Mouse (Mus musculus) ES-E14 (cell line): ENCODE data around the gene Nav2.

Experiments
- CHD2 ChIP-seq: IDR thresholded peaks from 2 replicates; pipeline ENCODE4 v1.6.1; 2014; ENCODE audit warnings: mild to moderate bottlenecking, low read depth, low read length, inconsistent platforms
- HCFC1 ChIP-seq: IDR thresholded peaks from 2 replicates; pipeline ENCODE4 v1.6.1; 2012; ENCODE audit warnings: low read length, inconsistent platforms, borderline replicate concordance; ENCODE audit not compliant: insufficient read depth
- MAFK ChIP-seq: IDR thresholded peaks from 2 replicates; pipeline ENCODE4 v1.6.1; 2014; ENCODE audit warnings: mild to moderate bottlenecking, low read depth, low read length, inconsistent platforms; ENCODE audit not compliant: insufficient read depth
- ZC3H11A ChIP-seq: IDR thresholded peaks from 2 replicates; pipeline ENCODE4 v1.6.1; 2012; ENCODE audit warnings: low read depth, mild to moderate bottlenecking, inconsistent platforms, low read length, borderline replicate concordance
- ZNF384 ChIP-seq: IDR thresholded peaks from 2 replicates; pipeline ENCODE4 v1.6.1; 2012; ENCODE audit warnings: low read depth, low read length, inconsistent platforms

DNA sequence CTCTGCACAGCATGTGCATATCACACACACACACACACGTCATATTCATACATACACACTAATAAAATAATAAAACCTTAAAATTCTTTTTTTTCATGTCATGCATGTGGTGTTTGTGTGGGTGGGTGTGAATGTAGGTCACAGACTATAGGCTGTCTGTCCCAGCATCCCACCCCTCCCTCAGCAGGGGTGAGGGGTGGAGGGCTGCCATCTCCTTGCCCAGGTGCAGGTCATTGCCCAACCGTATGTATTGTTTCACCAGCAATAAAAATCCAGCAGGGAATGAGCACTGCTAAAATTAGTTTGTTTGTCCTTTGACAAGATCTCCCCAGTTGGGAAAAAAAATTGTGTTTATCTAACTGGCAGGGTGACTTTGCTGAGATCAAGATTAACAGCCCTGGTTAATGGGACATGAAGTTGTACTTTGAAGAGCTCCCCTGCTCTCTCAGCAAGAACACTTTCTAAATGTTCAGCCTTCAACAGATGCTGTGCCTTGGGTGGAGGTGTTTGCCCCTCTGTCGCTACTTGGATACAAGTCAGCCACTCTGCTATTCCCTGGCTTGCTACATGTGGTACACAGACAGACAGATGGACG is 580.1 kb downstream of the Nav2 start:
- TF ChIP-seq ZNF384 (no peak), HCFC1 (no peak), CHD2 (no peak), ZC3H11A (no peak), MAFK (no peak)
